ENCODE assay signal across 9 mouse cellular contexts in the genomic region with DNA sequence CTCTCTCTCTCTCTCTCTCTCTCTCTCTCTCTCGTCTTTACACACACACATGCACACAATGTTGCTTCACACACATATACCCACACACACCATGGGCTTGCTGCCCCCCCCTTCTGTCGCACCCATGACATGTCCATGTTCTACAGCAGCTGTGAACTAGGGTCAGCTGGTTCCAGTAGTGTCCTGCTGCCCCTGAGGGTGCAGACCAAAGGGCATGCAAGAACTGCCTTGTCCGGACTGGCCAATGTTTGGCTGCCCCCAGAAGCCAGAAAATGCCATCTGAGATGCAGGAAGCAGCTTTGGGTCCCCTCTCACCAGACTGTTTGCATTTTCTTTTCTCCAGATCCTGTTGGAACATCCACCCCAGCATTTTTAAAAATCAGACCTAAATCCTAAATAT. TPM values are rescaled to one million over a fixed set of nuclear protein-coding genes. Genes with fewer than 3 reads are reported as not detected.
DNase-seq lines count a peak whose midpoint lies in the region; ATAC-seq and TF ChIP-seq lines count a peak whose summit lies in the region.
"Had no signal": no experiment of that assay in that cellular context is flagged by ENCODE, and none has a peak within 500 bp of the region (broad histone marks: within the 10 kb centered on the region; RNA-seq: fewer than 3 reads in every experiment).

No protein-coding gene starts in this region.

- intact Hi-C loops in gastrocnemius, adult 2 months (cut with DNase I), result no loop called here

- H3K79me2 ChIP-seq in liver, adult 2 months (ENCODE audit: control insufficient read depth, insufficient read depth, low read length), result peaks cover 28% of the 10 kb centered on the region

- peak overlapping the region; percentile 96 for H3K27ac ChIP-seq in gastrocnemius, adult 2 months
- H3K27ac ChIP-seq in liver, adult 2 months (replicated peaks; ENCODE audit: insufficient read depth, low read depth, low read length), result peak overlapping the region; percentile 43
- H3K27ac ChIP-seq in liver, embryonic 12.5 days, result no peak overlapping the region
- 0 out of 2 replicates have a peak overlapping the region, but pooled peaks have one; percentile 34 for H3K27ac ChIP-seq in embryonic facial prominence, embryonic 15.5 days (replicated peaks)
- peak overlapping the region; percentile 68; the same call in 1 of the 2 replicates for H3K27ac ChIP-seq in midbrain, postnatal 0 days (ENCODE audit: low read depth, low read length)
- no peak overlapping the region for H3K27ac ChIP-seq in liver, embryonic 11.5 days (ENCODE audit: low read depth, low read length)
- H3K27ac ChIP-seq: liver, embryonic 15.5 days had no signal

- H3K9me3 ChIP-seq in liver, embryonic 12.5 days (replicated peaks), result no peaks in the 10 kb centered on the region
- H3K9me3 ChIP-seq in embryonic facial prominence, embryonic 15.5 days (replicated peaks), result no peaks in the 10 kb centered on the region
- no peaks in the 10 kb centered on the region for H3K9me3 ChIP-seq in midbrain, postnatal 0 days (ENCODE audit: low read length)
- H3K9me3 ChIP-seq in liver, embryonic 11.5 days (ENCODE audit: control insufficient read depth, low read length), result no peaks in the 10 kb centered on the region
- H3K9me3 ChIP-seq: liver, embryonic 15.5 days had no signal

- WGBS in liver, adult 2 months, result 16% methylated on average over 3 of the region's 3 CpGs
- 8% methylated on average over 3 of the region's 3 CpGs for WGBS in liver, embryonic 12.5 days (ENCODE audit: insufficient replicate concordance)
- whole genome bisulfite sequencing in embryonic facial prominence, embryonic 15.5 days, result 21% methylated on average over 2 of the region's 3 CpGs
- 3% methylated on average over 3 of the region's 3 CpGs for WGBS in midbrain, postnatal 0 days
- 0% methylated on average over 2 of the region's 3 CpGs for WGBS in liver, embryonic 11.5 days

- peak overlapping the region; percentile 61 for H3K4me3 ChIP-seq in gastrocnemius, adult 2 months
- no peak overlapping the region for H3K4me3 ChIP-seq in liver, adult 2 months (ENCODE audit: insufficient read depth, low read depth, low read length)
- H3K4me3 ChIP-seq in liver, embryonic 12.5 days, result no peak overlapping the region
- peak overlapping the region; percentile 32 for H3K4me3 ChIP-seq in embryonic facial prominence, embryonic 15.5 days (replicated peaks)
- H3K4me3 ChIP-seq in midbrain, postnatal 0 days (ENCODE audit: low read depth, low read length), result peak overlapping the region; percentile 30; the same call in 1 of the 2 replicates
- H3K4me3 ChIP-seq in liver, embryonic 11.5 days (ENCODE audit: low read depth, low read length), result no peak overlapping the region
- H3K4me3 ChIP-seq: liver, embryonic 15.5 days had no signal

- H3K9ac ChIP-seq in liver, adult 2 months (ENCODE audit: low read depth, low read length), result no peak overlapping the region
- H3K9ac ChIP-seq in liver, embryonic 12.5 days, result no peak overlapping the region
- H3K9ac ChIP-seq in embryonic facial prominence, embryonic 15.5 days, result no peak overlapping the region
- peak overlapping the region; percentile 29; the same call in 1 of the 2 replicates for H3K9ac ChIP-seq in midbrain, postnatal 0 days (replicated peaks; ENCODE audit: low read length, poor library complexity, severe bottlenecking)
- no peak overlapping the region for H3K9ac ChIP-seq in liver, embryonic 11.5 days (ENCODE audit: low read depth, low read length)
- H3K9ac ChIP-seq: liver, embryonic 15.5 days had no signal

- H3K27me3 ChIP-seq in liver, adult 2 months (ENCODE audit: control insufficient read depth, insufficient read depth, low read length), result no peaks in the 10 kb centered on the region
- H3K27me3 ChIP-seq in liver, embryonic 12.5 days (replicated peaks), result peaks cover 99% of the 10 kb centered on the region
- peaks cover 2% of the 10 kb centered on the region; the same call in 1 of the 2 replicates for H3K27me3 ChIP-seq in embryonic facial prominence, embryonic 15.5 days
- H3K27me3 ChIP-seq in midbrain, postnatal 0 days (ENCODE audit: insufficient read depth, low read length), result peaks cover 38% of the 10 kb centered on the region
- H3K27me3 ChIP-seq in liver, embryonic 11.5 days (replicated peaks; ENCODE audit: control insufficient read depth, insufficient read depth, low read length), result peaks cover 91% of the 10 kb centered on the region

- no peaks in the 10 kb centered on the region for H3K36me3 ChIP-seq in liver, adult 2 months (ENCODE audit: control insufficient read depth, insufficient read depth, low read length)
- no peaks in the 10 kb centered on the region for H3K36me3 ChIP-seq in liver, embryonic 12.5 days
- H3K36me3 ChIP-seq in embryonic facial prominence, embryonic 15.5 days, result peaks cover 23% of the 10 kb centered on the region
- H3K36me3 ChIP-seq in midbrain, postnatal 0 days (ENCODE audit: insufficient read depth, low read length), result no peaks in the 10 kb centered on the region
- H3K36me3 ChIP-seq in liver, embryonic 11.5 days (ENCODE audit: control insufficient read depth, insufficient read depth, low read length), result no peaks in the 10 kb centered on the region
- H3K36me3 ChIP-seq: liver, embryonic 15.5 days had no signal

- ATAC-seq in liver, embryonic 12.5 days, result no peak
- no peak for ATAC-seq in embryonic facial prominence, embryonic 15.5 days (ENCODE audit: insufficient number of reproducible peaks, low FRiP score, low TSS enrichment, low read depth)
- no peak for ATAC-seq in midbrain, postnatal 0 days (ENCODE audit: low FRiP score)
- ATAC-seq in liver, embryonic 11.5 days (replicated peaks; ENCODE audit: low FRiP score), result no peak

- DNase-seq in gastrocnemius, adult 2 months, result peak; percentile 28
- no peak for DNase-seq in gastrocnemius, postnatal 4 days (ENCODE audit: low spot score in 2 of 2)
- DNase-seq in liver, adult 2 months (ENCODE audit: extremely low read depth, low read depth, low spot score), result peak; percentile 74
- no peak for DNase-seq in midbrain, postnatal 0 days (ENCODE audit: low spot score)
- no peak for DNase-seq in liver, embryonic 11.5 days (ENCODE audit: low spot score)
- no peak for DNase-seq in frontal cortex, adult 2 months (ENCODE audit: extremely low spot score in 1 of 2, low spot score in 1 of 2)

- peaks cover 46% of the 10 kb centered on the region for H3K4me1 ChIP-seq in liver, adult 2 months (ENCODE audit: control insufficient read depth, insufficient read depth, low read length)
- H3K4me1 ChIP-seq in liver, embryonic 12.5 days, result peaks cover 24% of the 10 kb centered on the region
- peaks cover 70% of the 10 kb centered on the region for H3K4me1 ChIP-seq in embryonic facial prominence, embryonic 15.5 days
- H3K4me1 ChIP-seq in midbrain, postnatal 0 days (ENCODE audit: insufficient read depth, low read length), result 0 out of 2 replicates have a peak, but pooled peaks cover 3% of the 10 kb centered on the region
- peaks cover 6% of the 10 kb centered on the region; the same call in 1 of the 2 replicates for H3K4me1 ChIP-seq in liver, embryonic 11.5 days (replicated peaks; ENCODE audit: control insufficient read depth, insufficient read depth, low read length)

- TF ChIP-seq CTCF in gastrocnemius, adult 2 months (IDR thresholded peaks at IDR 0.05), result no peak
- TF ChIP-seq CTCF in liver, adult 2 months (IDR thresholded peaks at IDR 0.05; ENCODE audit: low read depth, low read length), result no peak
- no peak for TF ChIP-seq CTCF in midbrain, postnatal 0 days (IDR thresholded peaks at IDR 0.05)

- no peak overlapping the region for H3K4me2 ChIP-seq in liver, embryonic 12.5 days
- peak overlapping the region; percentile 50 for H3K4me2 ChIP-seq in embryonic facial prominence, embryonic 15.5 days (replicated peaks)
- peak overlapping the region; percentile 54 for H3K4me2 ChIP-seq in midbrain, postnatal 0 days (ENCODE audit: low read depth, low read length, poor library complexity, severe bottlenecking)
- H3K4me2 ChIP-seq in liver, embryonic 11.5 days, result no peak overlapping the region
- H3K4me2 ChIP-seq: liver, embryonic 15.5 days had no signal

- TF ChIP-seq POLR2A in liver, adult 2 months (IDR thresholded peaks at IDR 0.05; ENCODE audit: extremely low read depth, insufficient read depth, low read length), result no peak

RNA-seq across cellular contexts. Expression of a gene that starts 27.5 kb away (rescaled TPM):
- 100 to 1,000 TPM; 465 to 558 TPM for total RNA-seq in gastrocnemius, adult 2 months (2021)
- 100 to 1,000 TPM; 517 to 591 TPM for total RNA-seq in gastrocnemius, postnatal 4 days (2021)
- total RNA-seq in liver, adult 2 months (2014; rRNA removed), result 20.7 and 27.5 TPM in 2 replicates
- 32.9 and 34.4 TPM in 2 replicates for polyA plus RNA-seq in liver, adult 2 months (2012; rRNA removed)
- polyA plus RNA-seq in liver, embryonic 12.5 days (2016; fragmentation: Nextera tagmentation; extraction: Ambion mirVana), result 2.8 and 2.9 TPM in 2 replicates
- polyA plus RNA-seq in embryonic facial prominence, embryonic 15.5 days (2015; fragmentation: Nextera tagmentation; extraction: Ambion mirVana), result 61.4 and 62.0 TPM in 2 replicates
- 40.1 and 62.5 TPM in 2 replicates for total RNA-seq in midbrain, postnatal 0 days (2014; rRNA removed)
- 41.7 and 53.7 TPM in 2 replicates for polyA plus RNA-seq in midbrain, postnatal 0 days (2015; fragmentation: Nextera tagmentation; extraction: Ambion mirVana)
- polyA plus RNA-seq in liver, embryonic 11.5 days (2014; fragmentation: Nextera tagmentation; extraction: Ambion mirVana), result 5.0 and 7.1 TPM in 2 replicates
- 51.3 and 61.3 TPM in 2 replicates for polyA plus RNA-seq in frontal cortex, adult 2 months (2012; rRNA removed)

RNA-seq across cellular contexts. Expression of a gene that starts 49.8 kb away (rescaled TPM):
- total RNA-seq in gastrocnemius, adult 2 months (2021), result under 1 TPM; 0.36 to 0.78 TPM
- 10 to 100 TPM in 1 of 2 experiments, 1 to 10 TPM in 1; 7.8 to 10.2 TPM for total RNA-seq in gastrocnemius, postnatal 4 days (2021)
- total RNA-seq in liver, adult 2 months (2014; rRNA removed), result not detected in 2 replicates
- 0.19 TPM in 1 of 2 replicates, not detected in the other for polyA plus RNA-seq in liver, adult 2 months (2012; rRNA removed)
- polyA plus RNA-seq in liver, embryonic 12.5 days (2016; fragmentation: Nextera tagmentation; extraction: Ambion mirVana), result 11.0 and 12.0 TPM in 2 replicates
- 4.2 and 4.9 TPM in 2 replicates for polyA plus RNA-seq in embryonic facial prominence, embryonic 15.5 days (2015; fragmentation: Nextera tagmentation; extraction: Ambion mirVana)
- total RNA-seq in midbrain, postnatal 0 days (2014; rRNA removed), result not detected in 2 replicates
- 0.39 and 0.71 TPM in 2 replicates for polyA plus RNA-seq in midbrain, postnatal 0 days (2015; fragmentation: Nextera tagmentation; extraction: Ambion mirVana)
- 11.8 and 12.3 TPM in 2 replicates for polyA plus RNA-seq in liver, embryonic 11.5 days (2014; fragmentation: Nextera tagmentation; extraction: Ambion mirVana)
- 0.36 TPM in 1 of 2 replicates, not detected in the other for polyA plus RNA-seq in frontal cortex, adult 2 months (2012; rRNA removed)

RNA-seq across cellular contexts. Expression of a gene that starts 50.0 kb away (rescaled TPM):
- total RNA-seq in gastrocnemius, adult 2 months (2021), result 10 to 100 TPM; 10.2 to 14.3 TPM
- total RNA-seq in gastrocnemius, postnatal 4 days (2021), result 1 to 10 TPM; 6.3 to 6.8 TPM
- 0.94 and 1.8 TPM in 2 replicates for total RNA-seq in liver, adult 2 months (2014; rRNA removed)
- 2.0 and 2.6 TPM in 2 replicates for polyA plus RNA-seq in liver, adult 2 months (2012; rRNA removed)
- 3.4 and 4.3 TPM in 2 replicates for polyA plus RNA-seq in liver, embryonic 12.5 days (2016; fragmentation: Nextera tagmentation; extraction: Ambion mirVana)
- polyA plus RNA-seq in embryonic facial prominence, embryonic 15.5 days (2015; fragmentation: Nextera tagmentation; extraction: Ambion mirVana), result 8.4 and 8.9 TPM in 2 replicates
- total RNA-seq in midbrain, postnatal 0 days (2014; rRNA removed), result 7.6 and 7.7 TPM in 2 replicates
- 12.6 and 14.5 TPM in 2 replicates for polyA plus RNA-seq in midbrain, postnatal 0 days (2015; fragmentation: Nextera tagmentation; extraction: Ambion mirVana)
- 4.5 and 4.9 TPM in 2 replicates for polyA plus RNA-seq in liver, embryonic 11.5 days (2014; fragmentation: Nextera tagmentation; extraction: Ambion mirVana)
- 14.6 and 15.5 TPM in 2 replicates for polyA plus RNA-seq in frontal cortex, adult 2 months (2012; rRNA removed)

RNA-seq across cellular contexts. Expression of a gene that starts 58.7 kb away (rescaled TPM):
- 10 to 100 TPM; 16.2 to 30.4 TPM for total RNA-seq in gastrocnemius, adult 2 months (2021)
- total RNA-seq in gastrocnemius, postnatal 4 days (2021), result 10 to 100 TPM; 33.3 to 36.0 TPM
- total RNA-seq in liver, adult 2 months (2014; rRNA removed), result 26.7 and 28.1 TPM in 2 replicates
- polyA plus RNA-seq in liver, adult 2 months (2012; rRNA removed), result 29.8 and 34.2 TPM in 2 replicates
- 69.9 and 71.0 TPM in 2 replicates for polyA plus RNA-seq in liver, embryonic 12.5 days (2016; fragmentation: Nextera tagmentation; extraction: Ambion mirVana)
- 46.5 TPM in 2 replicates for polyA plus RNA-seq in embryonic facial prominence, embryonic 15.5 days (2015; fragmentation: Nextera tagmentation; extraction: Ambion mirVana)
- total RNA-seq in midbrain, postnatal 0 days (2014; rRNA removed), result 27.5 and 28.2 TPM in 2 replicates
- 42.9 and 45.1 TPM in 2 replicates for polyA plus RNA-seq in midbrain, postnatal 0 days (2015; fragmentation: Nextera tagmentation; extraction: Ambion mirVana)
- polyA plus RNA-seq in liver, embryonic 11.5 days (2014; fragmentation: Nextera tagmentation; extraction: Ambion mirVana), result 87.8 and 90.6 TPM in 2 replicates
- 28.0 and 30.9 TPM in 2 replicates for polyA plus RNA-seq in frontal cortex, adult 2 months (2012; rRNA removed)

Comparison
In these comparisons a context has a peak if more than half of its experiments do, and no peak if none do; other contexts are left out.
1. DNase-seq: peak in gastrocnemius, adult 2 months (single experiment) and liver, adult 2 months (single experiment); none in gastrocnemius, postnatal 4 days (0 of 2), midbrain, postnatal 0 days (single experiment), liver, embryonic 11.5 days (single experiment) and frontal cortex, adult 2 months (0 of 2).
2. H3K27ac ChIP-seq: peak in gastrocnemius, adult 2 months (single experiment), liver, adult 2 months (single experiment), embryonic facial prominence, embryonic 15.5 days (single experiment) and midbrain, postnatal 0 days (single experiment); none in liver, embryonic 12.5 days (single experiment) and liver, embryonic 11.5 days (single experiment).
3. H3K4me3 ChIP-seq: peak in gastrocnemius, adult 2 months (single experiment), embryonic facial prominence, embryonic 15.5 days (single experiment) and midbrain, postnatal 0 days (single experiment); none in liver, adult 2 months (single experiment), liver, embryonic 12.5 days (single experiment) and liver, embryonic 11.5 days (single experiment).
4. H3K4me2 ChIP-seq: peak in embryonic facial prominence, embryonic 15.5 days (single experiment) and midbrain, postnatal 0 days (single experiment); none in liver, embryonic 12.5 days (single experiment) and liver, embryonic 11.5 days (single experiment).